Mouse (Mus musculus) bone marrow, adult 2 months (tissue): ENCODE results near the gene Tet3.

ENCODE experiments used
- CTCF ChIP-seq: fragments of 200-500 bp; IDR thresholded peaks from 2 replicates; pipeline ENCODE4 v1.5.1; 2011; ENCODE audit warnings: low read length, control low read depth; ENCODE audit not compliant: control insufficient read depth, insufficient read depth
- POLR2A ChIP-seq: fragments of 200-500 bp; IDR thresholded peaks from 2 replicates; pipeline ENCODE4 v1.6.1; 2011; ENCODE audit warnings: low read depth, mild to moderate bottlenecking, control low read depth, low read length, borderline replicate concordance; ENCODE audit not compliant: control insufficient read depth

- TF ChIP-seq CTCF (no peak), POLR2A (no peak)
Measured at GRCm38 (mm10) chr6:83415356-83415940, 43.4 kb downstream of the Tet3 start.
